8 mouse cellular contexts compared by ENCODE assay signal in genomic region chr12:102705216-102705871, GRCm38 (mm10). TPM values are rescaled to one million over a fixed set of nuclear protein-coding genes. Genes with fewer than 3 reads are reported as not detected.
A peak's percentile ranks its signal among the peaks of the same experiment; 100 is the strongest.
DNase-seq lines count a peak whose midpoint lies in the region; ATAC-seq lines count a peak whose summit lies in the region.

No protein-coding gene starts in this region.

- 3% methylated on average over 45 of the region's 45 CpGs for whole genome bisulfite sequencing in intestine, embryonic 15.5 days

- H3K4me1 ChIP-seq in intestine, embryonic 15.5 days (replicated peaks) = peaks cover 33% of the 10 kb centered on the region

- H3K36me3 ChIP-seq in intestine, embryonic 15.5 days = no peaks in the 10 kb centered on the region

- H3K9ac ChIP-seq in intestine, embryonic 15.5 days = peak overlapping the region; percentile 84

- peak; percentile 82 for ATAC-seq in intestine, embryonic 15.5 days

- DNase-seq in adrenal gland, adult (ENCODE audit: inconsistent age in 2 of 2, low spot score in 1 of 2) = peak; percentile 93 to 96
- peak; percentile 82 for DNase-seq in embryo, embryonic 10.5 days (ENCODE audit: low spot score)
- DNase-seq in gastrocnemius, postnatal 25 days = peak; percentile 78
- peak; percentile 86 to 88 for DNase-seq in left cerebral cortex, postnatal 25 days (ENCODE audit: low spot score in 2 of 2)
- peak; percentile 81 for DNase-seq in mesoderm, embryonic 11.5 days (ENCODE audit: low read depth, low spot score)
- DNase-seq in right cerebral cortex, postnatal 25 days = peak; percentile 87
- DNase-seq in urinary bladder, postnatal 36 days (ENCODE audit: low spot score in 2 of 2) = peak; percentile 63 to 80

- H3K27me3 ChIP-seq in intestine, embryonic 15.5 days (replicated peaks) = no peaks in the 10 kb centered on the region

- peak overlapping the region; percentile 86 for H3K4me3 ChIP-seq in intestine, embryonic 15.5 days (replicated peaks)

- peak overlapping the region; percentile 95 for H3K4me2 ChIP-seq in intestine, embryonic 15.5 days (replicated peaks)

- H3K9me3 ChIP-seq in intestine, embryonic 15.5 days = no peaks in the 10 kb centered on the region

- H3K27ac ChIP-seq in intestine, embryonic 15.5 days = peak overlapping the region; percentile 90

- intact Hi-C loops in left cerebral cortex, postnatal 25 days (cut with DNase I) = loop anchor here (2.0 kb wide), 2 partner anchors 53 to 127 kb away; no protein-coding TSS in a partner anchor

RNA-seq across cellular contexts. Expression of gene Itpk1, which starts 0.6 kb away (rescaled TPM):
- 1 to 10 TPM; 5.2 to 6.5 TPM for total RNA-seq in gastrocnemius, postnatal 25 days (2021)
- polyA plus RNA-seq in intestine, embryonic 15.5 days (2015; fragmentation: Nextera tagmentation; extraction: Ambion mirVana) = 39.1 and 40.1 TPM in 2 replicates
- 10 to 100 TPM; 63.9 to 70.2 TPM for total RNA-seq in left cerebral cortex, postnatal 25 days (2021)

RNA-seq across cellular contexts. Expression of gene Moap1, which starts 38.1 kb away (rescaled TPM):
- total RNA-seq in gastrocnemius, postnatal 25 days (2021) = 1 to 10 TPM; 3.7 to 4.6 TPM
- polyA plus RNA-seq in intestine, embryonic 15.5 days (2015; fragmentation: Nextera tagmentation; extraction: Ambion mirVana) = 20.5 and 23.1 TPM in 2 replicates
- 10 to 100 TPM; 31.6 to 39.3 TPM for total RNA-seq in left cerebral cortex, postnatal 25 days (2021)

RNA-seq across cellular contexts. Expression of gene Tmem251, which starts 38.2 kb away (rescaled TPM):
- total RNA-seq in gastrocnemius, postnatal 25 days (2021) = 1 to 10 TPM; 1.8 to 2.9 TPM
- 15.3 and 16.3 TPM in 2 replicates for polyA plus RNA-seq in intestine, embryonic 15.5 days (2015; fragmentation: Nextera tagmentation; extraction: Ambion mirVana)
- 1 to 10 TPM; 6.0 to 6.4 TPM for total RNA-seq in left cerebral cortex, postnatal 25 days (2021)

RNA-seq across cellular contexts. Expression of gene Gm28051, which starts 52.2 kb away (rescaled TPM):
- total RNA-seq in gastrocnemius, postnatal 25 days (2021) = not detected
- polyA plus RNA-seq in intestine, embryonic 15.5 days (2015; fragmentation: Nextera tagmentation; extraction: Ambion mirVana) = not detected in 2 replicates
- not detected for total RNA-seq in left cerebral cortex, postnatal 25 days (2021)

RNA-seq across cellular contexts. Expression of gene Gon7, which starts 52.3 kb away (rescaled TPM):
- total RNA-seq in gastrocnemius, postnatal 25 days (2021) = 10 to 100 TPM in 1 of 2 experiments, 1 to 10 TPM in 1; 6.5 to 10.1 TPM
- 30.8 and 31.2 TPM in 2 replicates for polyA plus RNA-seq in intestine, embryonic 15.5 days (2015; fragmentation: Nextera tagmentation; extraction: Ambion mirVana)
- 10 to 100 TPM; 16.9 to 18.2 TPM for total RNA-seq in left cerebral cortex, postnatal 25 days (2021)

Comparison
In these comparisons a context has a peak if more than half of its experiments do, and no peak if none do; other contexts are left out.
1. Peak in every context shown above with its lines: DNase-seq, ATAC-seq, H3K4me3 ChIP-seq and H3K27ac ChIP-seq.
2. RNA of gene Itpk1, which starts 0.6 kb away (total RNA-seq): 63.9 to 70.2 TPM in left cerebral cortex, postnatal 25 days; 5.2 to 6.5 TPM in gastrocnemius, postnatal 25 days; every median in the first group is over 4 times any median in the second.
3. RNA of gene Moap1, which starts 38.1 kb away (total RNA-seq): 31.6 to 39.3 TPM in left cerebral cortex, postnatal 25 days; 3.7 to 4.6 TPM in gastrocnemius, postnatal 25 days; every median in the first group is over 4 times any median in the second.